Mouse (Mus musculus): Measurements from ENCODE around the gene Nelfa. TPM values are rescaled to one million over a fixed set of nuclear protein-coding genes. Genes with fewer than 3 reads are reported as not detected.
"Not testable (repeated sequence)": the region's sequence is repeated elsewhere in the genome, so short reads cannot be mapped to it uniquely, and the experiment has no call there.

Nelfa gene
- 1 to 10 TPM; 7.0 to 8.6 TPM for total RNA-seq (2021)
- long read RNA-seq, experiment 1, transcript Nelfa-201 (11 exons, 2,580 nt), result major isoform, 21 of 25 reads
- long read RNA-seq, experiment 1, partial matches to known transcripts, result 2 of 25 reads
- long read RNA-seq, experiment 1, other reads (novel, unspliced or antisense), result 2 of 25 reads
- long read RNA-seq, experiment 2, transcript Nelfa-201 (11 exons, 2,580 nt), result major isoform, 11 of 16 reads
- long read RNA-seq, experiment 2, partial matches to known transcripts, result 3 of 16 reads
- long read RNA-seq, experiment 2, other reads (novel, unspliced or antisense), result 2 of 16 reads

GRCm38 (mm10) chr5:33936120-33936707 is at the start of gene Nelfa:
Gene Nelfa (minus strand): TSS chr5:33936413.
- DNase-seq, result peak; percentile 99
- intact Hi-C loops (cut with DNase I; ENCODE audit: low total_unique reads), result no loop called here

GRCm38 (mm10) chr5:33983309-33984121 is 47.3 kb upstream of the Nelfa start, which contains the start of gene Gm1673:
Gene Gm1673 (plus strand): TSS chr5:33983433.
- intact Hi-C loops (cut with DNase I; ENCODE audit: low total_unique reads), result no loop called here
- DNase-seq, result peak; percentile 80

- DNase-seq, result peak; percentile 2
- intact Hi-C loops (cut with DNase I; ENCODE audit: low total_unique reads), result no loop called here
Measured at GRCm38 (mm10) chr5:33982731-33983259, 46.6 kb upstream of the Nelfa start.

GRCm38 (mm10) chr5:33976267-33976666 is 40.1 kb upstream of the Nelfa start:
- intact Hi-C loops (cut with DNase I; ENCODE audit: low total_unique reads), result no loop called here
- DNase-seq, result no peak

- DNase-seq, result no peak
- intact Hi-C loops (cut with DNase I; ENCODE audit: low total_unique reads), result no loop called here
Measured at GRCm38 (mm10) chr5:33974736-33975135, 38.5 kb upstream of the Nelfa start.

GRCm38 (mm10) chr5:33959382-33959781 is 23.2 kb upstream of the Nelfa start:
- intact Hi-C loops (cut with DNase I; ENCODE audit: low total_unique reads), result loop anchor here (10.0 kb wide), 2 partner anchors 105 to 275 kb away; no protein-coding TSS in a partner anchor
- no peak for DNase-seq

- intact Hi-C loops (cut with DNase I; ENCODE audit: low total_unique reads), result loop anchor here (10.0 kb wide), 2 partner anchors 101 to 271 kb away; no protein-coding TSS in a partner anchor
Measured at GRCm38 (mm10) chr5:33955868-33956267, 19.7 kb upstream of the Nelfa start.

GRCm38 (mm10) chr5:33954354-33954753 is 18.1 kb upstream of the Nelfa start:
- DNase-seq, result peak; percentile 68
- intact Hi-C loops (cut with DNase I; ENCODE audit: low total_unique reads), result loop anchor here (10.0 kb wide), 2 partner anchors 100 to 270 kb away; no protein-coding TSS in a partner anchor

More at GRCm38 (mm10) chr5:33955868-33956267, 19.7 kb upstream of the Nelfa start:
- no peak for DNase-seq

GRCm38 (mm10) chr5:33953471-33954185 is 17.4 kb upstream of the Nelfa start:
- intact Hi-C loops (cut with DNase I; ENCODE audit: low total_unique reads), result loop anchor here (10.0 kb wide), 2 partner anchors 99 to 269 kb away; no protein-coding TSS in a partner anchor
- DNase-seq, result no peak

- DNase-seq, result no peak
- intact Hi-C loops (cut with DNase I; ENCODE audit: low total_unique reads), result no loop called here
Measured at GRCm38 (mm10) chr5:33948314-33948713, 12.1 kb upstream of the Nelfa start.

GRCm38 (mm10) chr5:33947035-33947434 is 10.8 kb upstream of the Nelfa start:
- intact Hi-C loops (cut with DNase I; ENCODE audit: low total_unique reads); DNase-seq: not testable (repeated sequence)

- DNase-seq, result peak; percentile 21
Measured at GRCm38 (mm10) chr5:33938448-33938847, 2.2 kb upstream of the Nelfa start.

GRCm38 (mm10) chr5:33937230-33937629 is 1.0 kb upstream of the Nelfa start:
- intact Hi-C loops (cut with DNase I; ENCODE audit: low total_unique reads), result no loop called here

More at GRCm38 (mm10) chr5:33938448-33938847, 2.2 kb upstream of the Nelfa start:
- intact Hi-C loops (cut with DNase I; ENCODE audit: low total_unique reads), result no loop called here

GRCm38 (mm10) chr5:33935700-33936111 is 507 bp downstream of the Nelfa start:
- peak; percentile 52 for DNase-seq
- intact Hi-C loops (cut with DNase I; ENCODE audit: low total_unique reads), result no loop called here

More at GRCm38 (mm10) chr5:33937230-33937629, 1.0 kb upstream of the Nelfa start:
- DNase-seq, result no peak

- intact Hi-C loops (cut with DNase I; ENCODE audit: low total_unique reads), result no loop called here
- no peak for DNase-seq
Measured at GRCm38 (mm10) chr5:33934877-33935276, 1.3 kb downstream of the Nelfa start.

- DNase-seq, result no peak
- intact Hi-C loops (cut with DNase I; ENCODE audit: low total_unique reads), result no loop called here
Measured at GRCm38 (mm10) chr5:33934081-33934480, 2.1 kb downstream of the Nelfa start.

- intact Hi-C loops (cut with DNase I; ENCODE audit: low total_unique reads), result no loop called here
Measured at GRCm38 (mm10) chr5:33932413-33932812, 3.8 kb downstream of the Nelfa start.

GRCm38 (mm10) chr5:33926170-33926569 is 10.0 kb downstream of the Nelfa start:
- intact Hi-C loops (cut with DNase I; ENCODE audit: low total_unique reads), result no loop called here
- DNase-seq, result no peak

More at GRCm38 (mm10) chr5:33932413-33932812, 3.8 kb downstream of the Nelfa start:
- DNase-seq, result no peak

- no peak for DNase-seq
- intact Hi-C loops (cut with DNase I; ENCODE audit: low total_unique reads), result no loop called here
Measured at GRCm38 (mm10) chr5:33922566-33922965, 13.6 kb downstream of the Nelfa start.
